Mouse (Mus musculus): ENCODE measurements around the gene Pias1. TPM values are rescaled to one million over a fixed set of nuclear protein-coding genes. Genes with fewer than 3 reads are reported as not detected.

Pias1 gene
- total and polyA plus RNA-seq, 3 experiments, result 7.7 to 21.5 TPM; not detected in 1

DNA sequence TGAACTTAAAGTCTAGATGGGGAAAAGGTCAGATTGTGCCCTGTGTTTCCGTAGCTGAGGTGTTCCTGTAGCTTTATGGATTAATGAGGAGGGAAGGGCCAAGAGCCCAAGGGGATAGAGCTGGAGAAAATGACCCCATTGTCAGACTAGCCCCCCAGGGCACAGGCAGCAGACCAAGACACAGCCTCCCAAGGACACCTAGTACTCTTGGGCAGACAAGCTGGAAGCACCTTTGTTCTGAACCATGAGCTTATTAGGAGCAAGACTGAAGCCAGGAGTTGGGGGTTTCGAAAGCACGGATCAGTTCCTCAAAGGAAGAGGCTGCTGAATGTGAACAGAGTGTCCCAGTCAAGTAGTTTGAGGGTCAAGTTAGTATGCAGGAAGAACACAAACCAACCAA lies 9.9 kb upstream of the Pias1 start:
- Histone ChIP-seq H3K36me3 (ENCODE audit: control insufficient read depth in 1 of 2, insufficient read depth in 2 of 2, low read length in 2 of 2) (no peaks in the 10 kb centered on the region), H3K79me2 (ENCODE audit: control insufficient read depth, insufficient read depth, low read length, poor library complexity) (no peaks in the 10 kb centered on the region), H3K9me3 (replicated peaks; ENCODE audit: insufficient read depth, low read length) (no peaks in the 10 kb centered on the region), H3K4me1 (ENCODE audit: control insufficient read depth in 1 of 2, insufficient read depth in 2 of 2, low read length in 2 of 2) (no peaks in the 10 kb centered on the region), H3K9ac (ENCODE audit: control insufficient read depth, low read depth, low read length, poor library complexity, severe bottlenecking) (no peak overlapping the region), H3K27me3 (ENCODE audit: control insufficient read depth in 1 of 2, insufficient read depth in 2 of 2, low read length in 2 of 2) (peaks cover 11 to 19% of the 10 kb centered on the region in 2 experiments), H3K4me3 (ENCODE audit: control insufficient read depth in 1 of 2, insufficient read depth in 1 of 2, low read depth in 2 of 2, low read length in 2 of 2) (no peak overlapping the region), H3K27ac (ENCODE audit: control insufficient read depth, low read depth, low read length) (no peak overlapping the region)
- TF ChIP-seq POLR2AphosphoS2 (IDR thresholded peaks at IDR 0.05; ENCODE audit: low read length), result no peak
- no peak for TF ChIP-seq TBP (IDR thresholded peaks at IDR 0.05; ENCODE audit: low read depth, low read length)
- DNase-seq (ENCODE audit: low read depth, low spot score), result no peak

DNA sequence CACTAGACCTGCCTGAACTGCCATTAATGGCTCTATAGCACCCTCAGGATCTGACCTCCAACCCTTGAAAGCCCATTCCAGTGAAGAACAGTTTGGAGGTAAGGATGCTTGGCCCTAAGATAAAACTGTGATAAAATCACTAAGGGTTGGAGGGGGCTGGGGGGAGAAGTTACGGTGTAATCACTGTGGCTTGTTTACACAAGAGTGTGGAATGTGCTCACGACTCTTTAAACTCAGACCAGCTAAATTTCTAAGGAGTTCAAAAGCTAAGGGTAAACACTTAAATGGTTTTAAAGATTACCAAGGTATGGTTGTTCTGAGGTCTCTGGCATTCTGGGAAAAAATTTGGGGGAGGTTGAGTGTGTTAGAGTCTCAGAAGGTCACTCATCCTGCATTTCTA lies 7.5 kb upstream of the Pias1 start:
- peaks cover 11 to 17% of the 10 kb centered on the region in 2 experiments for H3K27me3 ChIP-seq (ENCODE audit: control insufficient read depth in 1 of 2, insufficient read depth in 2 of 2, low read length in 2 of 2)
- no peak overlapping the region for H3K4me3 ChIP-seq (ENCODE audit: control insufficient read depth in 1 of 2, insufficient read depth in 1 of 2, low read depth in 2 of 2, low read length in 2 of 2)
- no peaks in the 10 kb centered on the region for H3K79me2 ChIP-seq (ENCODE audit: control insufficient read depth, insufficient read depth, low read length, poor library complexity)
- H3K9ac ChIP-seq (ENCODE audit: control insufficient read depth, low read depth, low read length, poor library complexity, severe bottlenecking), result no peak overlapping the region
- no peaks in the 10 kb centered on the region for H3K4me1 ChIP-seq (ENCODE audit: control insufficient read depth in 1 of 2, insufficient read depth in 2 of 2, low read length in 2 of 2)
- no peak for DNase-seq (ENCODE audit: low read depth, low spot score)
- no peak for TF ChIP-seq TAL1 (IDR thresholded peaks at IDR 0.05; ENCODE audit: low read length)
- no peak for TF ChIP-seq SIN3A (IDR thresholded peaks at IDR 0.05; ENCODE audit: low read length)
- TF ChIP-seq MXI1 (IDR thresholded peaks at IDR 0.05; ENCODE audit: low read depth, low read length), result no peak
- TF ChIP-seq MAZ (IDR thresholded peaks at IDR 0.05; ENCODE audit: low read depth, low read length), result no peak
- no peak for TF ChIP-seq POLR2A (IDR thresholded peaks at IDR 0.05; ENCODE audit: control insufficient read depth in 1 of 2, insufficient read depth in 1 of 2, low read depth in 1 of 2, low read length in 2 of 2, poor library complexity in 1 of 2)
- no peak for TF ChIP-seq MYB (IDR thresholded peaks at IDR 0.05; ENCODE audit: low read depth, low read length)
- no peak for TF ChIP-seq RAD21 (IDR thresholded peaks at IDR 0.05; ENCODE audit: low read depth, low read length)
- TF ChIP-seq ZMIZ1 (IDR thresholded peaks at IDR 0.05; ENCODE audit: low read depth, low read length), result no peak
- no peak for TF ChIP-seq ZNF384 (IDR thresholded peaks at IDR 0.05; ENCODE audit: low read depth, low read length)
- no peak for TF ChIP-seq USF2 (IDR thresholded peaks at IDR 0.05; ENCODE audit: borderline replicate concordance in 1 of 2, insufficient read depth in 1 of 2, low read depth in 1 of 2, low read length in 2 of 2)
- TF ChIP-seq POLR2AphosphoS2 (IDR thresholded peaks at IDR 0.05; ENCODE audit: low read length), result no peak
- no peak for TF ChIP-seq BHLHE40 (IDR thresholded peaks at IDR 0.05; ENCODE audit: borderline replicate concordance, low read depth, low read length)
- no peak for TF ChIP-seq MEF2A (IDR thresholded peaks at IDR 0.05; ENCODE audit: extremely low read depth, insufficient replicate concordance, low read depth, low read length, poor library complexity, severe bottlenecking)
- no peak for TF ChIP-seq NRF1 (IDR thresholded peaks at IDR 0.05; ENCODE audit: insufficient read depth, low read depth, low read length, poor library complexity, severe bottlenecking)
- TF ChIP-seq UBTF (IDR thresholded peaks at IDR 0.05; ENCODE audit: borderline replicate concordance, insufficient read depth, low read depth, low read length), result no peak
- no peak for TF ChIP-seq E2F4 (IDR thresholded peaks at IDR 0.05; ENCODE audit: borderline replicate concordance, low read depth, low read length)
- no peak for TF ChIP-seq USF1 (IDR thresholded peaks at IDR 0.05; ENCODE audit: low read depth, low read length)
- TF ChIP-seq ZKSCAN1 (IDR thresholded peaks at IDR 0.05; ENCODE audit: low read depth, low read length), result no peak
- TF ChIP-seq NELFE (IDR thresholded peaks at IDR 0.05; ENCODE audit: low read depth, low read length), result no peak
- no peak for TF ChIP-seq GATA1 (IDR thresholded peaks at IDR 0.05; ENCODE audit: low read depth, low read length)
- no peaks in the 10 kb centered on the region; a peak in 1 of 4 replicates for H3K36me3 ChIP-seq (ENCODE audit: control insufficient read depth in 1 of 2, insufficient read depth in 2 of 2, low read length in 2 of 2)
- no peaks in the 10 kb centered on the region for H3K9me3 ChIP-seq (replicated peaks; ENCODE audit: insufficient read depth, low read length)
- H3K27ac ChIP-seq (ENCODE audit: control insufficient read depth, low read depth, low read length), result no peak overlapping the region

All from MEL (cell line).